Mouse (Mus musculus) lung, postnatal 0 days (tissue): ENCODE measurements around the gene Tmem200a.

ENCODE experiments used
- CTCF ChIP-seq: IDR thresholded peaks from 2 replicates; pipeline ENCODE4 v1.5.1; 2016; ENCODE audit warnings: antibody characterized with exemption, mild to moderate bottlenecking
- EP300 ChIP-seq: IDR thresholded peaks from 2 replicates; pipeline ENCODE4 v1.6.1; 2016; ENCODE audit warnings: antibody characterized with exemption, mild to moderate bottlenecking, control low read depth

DNA sequence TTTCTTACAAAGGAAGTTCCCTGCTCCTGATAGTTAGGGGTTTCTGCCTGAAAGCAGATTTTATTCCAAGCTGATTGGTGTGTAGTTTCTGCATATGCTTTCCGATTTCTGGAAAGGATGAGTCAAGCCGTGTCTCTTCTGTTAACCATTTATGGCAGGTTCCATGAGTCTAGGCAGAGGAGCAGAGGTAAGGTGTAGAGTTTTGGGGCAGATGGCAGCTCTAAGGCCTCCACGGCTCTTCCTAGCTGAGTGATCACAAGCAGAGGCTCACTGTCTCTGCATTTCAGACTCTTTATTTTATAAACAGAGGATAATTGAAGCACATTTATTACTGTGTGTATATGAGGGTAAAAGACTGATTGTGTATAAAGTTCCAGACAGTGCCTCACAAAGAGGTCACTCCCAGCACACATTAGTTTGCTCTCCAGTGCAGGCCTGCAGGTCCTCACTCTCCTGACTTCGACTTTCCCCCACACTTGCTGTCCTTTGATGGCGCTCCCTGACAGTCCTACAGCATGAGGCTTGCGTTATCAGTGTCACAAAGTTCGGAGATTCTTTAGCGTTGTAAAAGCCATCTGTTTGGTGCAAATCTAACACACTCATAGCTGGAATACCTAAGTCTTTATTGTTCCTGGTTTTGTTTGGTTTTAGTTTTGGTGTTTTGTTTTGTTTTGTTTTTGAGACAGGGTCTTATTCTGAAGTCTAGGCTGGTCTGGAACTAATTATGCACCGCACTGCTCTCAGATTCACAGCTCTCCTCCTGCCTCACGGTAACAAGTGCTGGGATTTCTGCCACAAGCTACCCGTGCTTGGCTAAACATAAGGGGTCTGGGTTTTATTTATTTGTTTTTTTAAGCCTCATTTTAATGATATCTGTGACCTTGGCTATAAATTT, 151.1 kb downstream of the Tmem200a start:
- TF ChIP-seq CTCF, result no peak
- TF ChIP-seq EP300, result no peak
